ENCODE assay signal across 15 mouse cellular contexts in genomic region chr8:121170116-121170515, GRCm38 (mm10). TPM values are rescaled to one million over a fixed set of nuclear protein-coding genes. Genes with fewer than 3 reads are reported as not detected.
DNase-seq lines count a peak whose midpoint lies in the region; ATAC-seq lines count a peak whose summit lies in the region.
"Had no signal": no experiment of that assay in that cellular context is flagged by ENCODE, and none has a peak within 500 bp of the region (broad histone marks: within the 10 kb centered on the region; RNA-seq: fewer than 3 reads in every experiment).

No protein-coding gene starts in this region.

- peak overlapping the region; percentile 61; the same call in 1 of the 2 replicates for H3K9ac ChIP-seq in heart, embryonic 11.5 days (ENCODE audit: low read depth, low read length)
- H3K9ac ChIP-seq in liver, embryonic 12.5 days: no peak overlapping the region
- H3K9ac ChIP-seq in limb, embryonic 12.5 days (replicated peaks): no peak overlapping the region
- H3K9ac ChIP-seq: hindbrain, embryonic 12.5 days; midbrain, embryonic 15.5 days had no signal

- peak overlapping the region; percentile 78 for H3K27ac ChIP-seq in heart, embryonic 11.5 days (ENCODE audit: low read depth, low read length)
- H3K27ac ChIP-seq in liver, embryonic 12.5 days: no peak overlapping the region
- H3K27ac ChIP-seq in limb, embryonic 12.5 days: peak overlapping the region; percentile 47; the same call in 1 of the 2 replicates
- H3K27ac ChIP-seq: hindbrain, embryonic 12.5 days; midbrain, embryonic 15.5 days had no signal

- no peak overlapping the region for H3K4me3 ChIP-seq in heart, embryonic 11.5 days (ENCODE audit: low read depth, low read length)
- no peak overlapping the region for H3K4me3 ChIP-seq in liver, embryonic 12.5 days
- no peak overlapping the region for H3K4me3 ChIP-seq in limb, embryonic 12.5 days (replicated peaks)
- H3K4me3 ChIP-seq: hindbrain, embryonic 12.5 days; midbrain, embryonic 15.5 days had no signal

- peaks cover 41% of the 10 kb centered on the region for H3K4me1 ChIP-seq in heart, embryonic 11.5 days (ENCODE audit: control insufficient read depth, insufficient read depth, low read length)
- peaks cover 20% of the 10 kb centered on the region for H3K4me1 ChIP-seq in liver, embryonic 12.5 days
- H3K4me1 ChIP-seq in limb, embryonic 12.5 days (replicated peaks): peaks cover 38% of the 10 kb centered on the region
- H3K4me1 ChIP-seq: midbrain, embryonic 15.5 days had no signal

- no peak for DNase-seq in heart, adult 8-10 months (ENCODE audit: low spot score)
- DNase-seq in liver: no peak
- peak; percentile 54 for DNase-seq in embryo, embryonic 10 days (ENCODE audit: low spot score)
- DNase-seq in thymus, postnatal 4 days: no peak
- no peak for DNase-seq in cerebellum, postnatal 10 days
- DNase-seq: cerebellum, postnatal 36 days; right cerebral cortex, postnatal 25 days; thymus, postnatal 25 days had no signal

- no peaks in the 10 kb centered on the region for H3K9me3 ChIP-seq in heart, embryonic 11.5 days (replicated peaks; ENCODE audit: control insufficient read depth, low read length)
- H3K9me3 ChIP-seq in liver, embryonic 12.5 days (replicated peaks): no peaks in the 10 kb centered on the region
- H3K9me3 ChIP-seq in limb, embryonic 12.5 days: no peaks in the 10 kb centered on the region
- H3K9me3 ChIP-seq: hindbrain, embryonic 12.5 days; midbrain, embryonic 15.5 days had no signal

- peak overlapping the region; percentile 27; the same call in 1 of the 2 replicates for H3K4me2 ChIP-seq in heart, embryonic 11.5 days
- H3K4me2 ChIP-seq in liver, embryonic 12.5 days: peak overlapping the region; percentile 57
- H3K4me2 ChIP-seq in limb, embryonic 12.5 days: no peak overlapping the region
- H3K4me2 ChIP-seq: hindbrain, embryonic 12.5 days; midbrain, embryonic 15.5 days had no signal

- no peaks in the 10 kb centered on the region for H3K36me3 ChIP-seq in heart, embryonic 11.5 days (ENCODE audit: control insufficient read depth, insufficient read depth, low read length)
- no peaks in the 10 kb centered on the region for H3K36me3 ChIP-seq in liver, embryonic 12.5 days
- H3K36me3 ChIP-seq in limb, embryonic 12.5 days: no peaks in the 10 kb centered on the region
- H3K36me3 ChIP-seq: hindbrain, embryonic 12.5 days; midbrain, embryonic 15.5 days had no signal

- no peaks in the 10 kb centered on the region for H3K27me3 ChIP-seq in heart, embryonic 11.5 days (ENCODE audit: control insufficient read depth, insufficient read depth, low read length)
- peaks cover 11% of the 10 kb centered on the region for H3K27me3 ChIP-seq in liver, embryonic 12.5 days (replicated peaks)
- peaks cover 9% of the 10 kb centered on the region; the same call in 1 of the 2 replicates for H3K27me3 ChIP-seq in limb, embryonic 12.5 days
- H3K27me3 ChIP-seq: midbrain, embryonic 15.5 days had no signal

- ATAC-seq in heart, embryonic 11.5 days (replicated peaks; ENCODE audit: insufficient number of reproducible peaks, low FRiP score, low TSS enrichment): no peak
- no peak for ATAC-seq in liver, embryonic 12.5 days
- no peak for ATAC-seq in limb, embryonic 12.5 days (ENCODE audit: insufficient number of reproducible peaks, insufficient read depth, low FRiP score, low TSS enrichment, low read depth)
- ATAC-seq: midbrain, embryonic 15.5 days had no signal

- WGBS in heart, embryonic 11.5 days (ENCODE audit: insufficient replicate concordance): 17% methylated on average over 7 of the region's 7 CpGs
- WGBS in liver, embryonic 12.5 days (ENCODE audit: insufficient replicate concordance): 41% methylated on average over 7 of the region's 7 CpGs
- WGBS in limb, embryonic 12.5 days: 15% methylated on average over 7 of the region's 7 CpGs

RNA-seq across cellular contexts. Expression of gene Foxl1, which starts 42.4 kb away (rescaled TPM):
- 0.69 and 1.2 TPM in 2 replicates for polyA plus RNA-seq in heart, embryonic 11.5 days (2014; fragmentation: Nextera tagmentation; extraction: Ambion mirVana)
- total RNA-seq in heart, adult 8-10 months (2022): under 1 TPM in 3 of 4 experiments, not detected in 1; 0.08 to 0.26 (median 0.09) TPM
- polyA plus RNA-seq in liver, embryonic 12.5 days (2016; fragmentation: Nextera tagmentation; extraction: Ambion mirVana): 0.35 and 0.41 TPM in 2 replicates
- 0.08 TPM in 2 replicates for polyA plus RNA-seq in limb, embryonic 12.5 days (2016; fragmentation: Nextera tagmentation; extraction: Ambion mirVana)
- total RNA-seq: layer of hippocampus, adult 18-20 months had no signal
- polyA plus RNA-seq: neural tube, embryonic 14.5 days had no signal

RNA-seq across cellular contexts. Expression of gene Foxc2, which starts 54.1 kb away (rescaled TPM):
- 12.7 and 14.1 TPM in 2 replicates for polyA plus RNA-seq in heart, embryonic 11.5 days (2014; fragmentation: Nextera tagmentation; extraction: Ambion mirVana)
- total RNA-seq in heart, adult 8-10 months (2022): 1 to 10 TPM; 1.4 to 2.2 (median 1.6) TPM
- 0.94 and 1.2 TPM in 2 replicates for polyA plus RNA-seq in liver, embryonic 12.5 days (2016; fragmentation: Nextera tagmentation; extraction: Ambion mirVana)
- polyA plus RNA-seq in limb, embryonic 12.5 days (2016; fragmentation: Nextera tagmentation; extraction: Ambion mirVana): 6.0 and 8.6 TPM in 2 replicates
